Mouse (Mus musculus) myocyte (in vitro differentiated cells): Measurements from ENCODE around the gene Gnaq. TPM values are rescaled to one million over a fixed set of nuclear protein-coding genes. Genes with fewer than 3 reads are reported as not detected.
A peak's percentile ranks its signal among the peaks of the same experiment; 100 is the strongest.

Experiments
- H3K27me3 ChIP-seq: one replicate; pipeline ENCODE4 v1.6.1; 2011; ENCODE audit not compliant: control insufficient read depth, insufficient read depth, insufficient read length
- H3K36me3 ChIP-seq: one replicate; pipeline ENCODE4 v1.6.1; 2011; ENCODE audit not compliant: control insufficient read depth, insufficient read depth
- H3K4me2 ChIP-seq: one replicate; pipeline ENCODE4 v1.6.1; 2011; ENCODE audit warnings: low read depth, control low read depth
- H3K4me3 ChIP-seq: one replicate; pipeline ENCODE4 v1.5.1; 2011; ENCODE audit warnings: mild to moderate bottlenecking, control low read depth, moderate library complexity
- H3K79me2 ChIP-seq: one replicate; pipeline ENCODE4 v1.6.1; 2011; ENCODE audit not compliant: control insufficient read depth, insufficient read depth
- H3ac ChIP-seq: one replicate; pipeline ENCODE4 v1.6.1; 2011; ENCODE audit not compliant: control insufficient read depth, insufficient read length
- CEBPB ChIP-seq: IDR thresholded peaks from 2 replicates; pipeline ENCODE4 v1.6.1; 2011; ENCODE audit warnings: mild to moderate bottlenecking, moderate library complexity; ENCODE audit not compliant: poor library complexity, insufficient read depth, severe bottlenecking
- E2F4 ChIP-seq: IDR thresholded peaks from one replicate; pipeline ENCODE4 v1.6.1; 2011; ENCODE audit warnings: mild to moderate bottlenecking, control low read depth, moderate library complexity; ENCODE audit not compliant: insufficient read depth
- MAX ChIP-seq: IDR thresholded peaks from one replicate; pipeline ENCODE4 v1.6.1; 2011; ENCODE audit warnings: low read depth, mild to moderate bottlenecking, control low read depth
- MYOD1 ChIP-seq, 3 experiments: IDR thresholded peaks; one replicate each; pipeline ENCODE4 v1.6.1; 2011; ENCODE audit warnings: control low read depth in 2 of 3, low read depth in 2 of 3, mild to moderate bottlenecking in 2 of 3, moderate library complexity in 1 of 3; ENCODE audit not compliant: insufficient read length in 2 of 3, control insufficient read depth in 1 of 3
- MYOG ChIP-seq, 3 experiments: IDR thresholded peaks; one replicate each; pipeline ENCODE4 v1.6.1; 2011; ENCODE audit warnings: control low read depth in 2 of 3, low read depth in 2 of 3, mild to moderate bottlenecking in 2 of 3; ENCODE audit not compliant: insufficient read length in 2 of 3, control insufficient read depth in 1 of 3, insufficient read depth in 1 of 3
- POLR2A ChIP-seq: IDR thresholded peaks from one replicate; pipeline ENCODE4 v1.6.1; 2011; ENCODE audit warnings: low read depth, mild to moderate bottlenecking, control low read depth, moderate library complexity; ENCODE audit not compliant: insufficient read length
- POLR2AphosphoS2 ChIP-seq: IDR thresholded peaks from one replicate; pipeline ENCODE4 v1.6.1; 2011; ENCODE audit warnings: low read depth, control low read depth; ENCODE audit not compliant: insufficient read length
- REST ChIP-seq: IDR thresholded peaks from one replicate; pipeline ENCODE4 v1.6.1; 2011; ENCODE audit warnings: mild to moderate bottlenecking, control low read depth, moderate library complexity; ENCODE audit not compliant: insufficient read depth, insufficient read length
- SRF ChIP-seq: IDR thresholded peaks from one replicate; pipeline ENCODE4 v1.6.1; 2011; ENCODE audit warnings: low read depth; ENCODE audit not compliant: control insufficient read depth, insufficient read length
- TCF12 ChIP-seq: IDR thresholded peaks from one replicate; pipeline ENCODE4 v1.6.1; 2011; ENCODE audit warnings: mild to moderate bottlenecking, control low read depth; ENCODE audit not compliant: poor library complexity, insufficient read depth, severe bottlenecking
- TCF3 ChIP-seq: IDR thresholded peaks from one replicate; pipeline ENCODE4 v1.6.1; 2011; ENCODE audit warnings: low read depth, control low read depth; ENCODE audit not compliant: insufficient read length
- USF1 ChIP-seq: IDR thresholded peaks from one replicate; pipeline ENCODE4 v1.6.1; 2011; ENCODE audit warnings: low read depth, mild to moderate bottlenecking, control low read depth, moderate library complexity
- polyA plus RNA-seq: library from polyadenylated mRNA; unstranded; fragments of >200 nt; fragmentation: generic; extraction: Trizol; gene quantifications from one replicate; pipeline ENCODE4 v1.2.1, GENCODE M21; 2012; ENCODE audit warnings: missing spikeins

The Gnaq gene
- polyA plus RNA-seq, 1 experiment: 8.3 TPM

DNA sequence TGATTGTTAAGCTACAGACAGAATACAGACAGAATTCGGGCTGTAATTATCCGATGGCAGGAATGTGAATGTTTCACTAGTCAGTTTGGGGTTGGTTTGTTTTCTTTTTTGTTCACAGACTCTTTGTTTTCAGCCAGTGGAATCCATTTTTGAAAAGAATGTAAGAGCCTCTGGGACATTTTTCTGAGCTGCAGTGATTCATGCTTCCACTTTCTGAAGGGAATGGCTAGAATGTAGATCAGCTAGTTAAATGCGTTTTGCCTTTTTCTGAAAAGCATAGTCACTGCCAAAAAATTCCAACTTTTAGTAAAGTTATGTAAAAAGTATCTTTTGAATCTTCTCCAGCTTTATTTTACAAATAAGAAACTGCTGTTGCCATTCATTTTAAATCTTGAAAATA lies 118.3 kb downstream of the Gnaq start:
- Histone ChIP-seq H3K36me3 (no peaks in the 10 kb centered on the region), H3K79me2 (peaks cover 11% of the 10 kb centered on the region), H3K27me3 (no peaks in the 10 kb centered on the region), H3K4me2 (peak overlapping the region; percentile 31), H3ac (no peak overlapping the region), H3K4me3 (no peak overlapping the region)
- TF ChIP-seq POLR2AphosphoS2: no peak
- no peak for TF ChIP-seq POLR2A
- TF ChIP-seq REST: no peak
- TF ChIP-seq MYOD1 (IDR thresholded peaks at IDR 0.05; ENCODE audit: control insufficient read depth in 1 of 3, insufficient read length in 2 of 3, low read depth in 2 of 3): no peak
- TF ChIP-seq CEBPB: no peak
- TF ChIP-seq MAX: no peak

- no peak overlapping the region for H3ac ChIP-seq
- H3K79me2 ChIP-seq: peaks cover 6% of the 10 kb centered on the region
- no peaks in the 10 kb centered on the region for H3K36me3 ChIP-seq
- H3K27me3 ChIP-seq: no peaks in the 10 kb centered on the region
- no peak overlapping the region for H3K4me3 ChIP-seq
- TF ChIP-seq MAX (no peak), TCF3 (peak; percentile 92), USF1 (no peak), MYOD1 (IDR thresholded peaks at IDR 0.05; ENCODE audit: control insufficient read depth in 1 of 3, insufficient read length in 2 of 3, low read depth in 2 of 3) (peak in 2 of 3 experiments; percentile 96 to 98), REST (no peak), POLR2A (no peak), TCF12 (peak; percentile 96), MYOG (IDR thresholded peaks at IDR 0.05; ENCODE audit: control insufficient read depth in 1 of 3, insufficient read depth in 1 of 3, insufficient read length in 2 of 3, low read depth in 2 of 3) (peak; percentile 51 to 94 (median 93)), CEBPB (no peak), E2F4 (no peak), POLR2AphosphoS2 (no peak), SRF (no peak)
- H3K4me2 ChIP-seq: peak overlapping the region; percentile 31
Observed at GRCm38 (mm10) chr19:16251819-16252218, 119.2 kb downstream of the Gnaq start.

DNA sequence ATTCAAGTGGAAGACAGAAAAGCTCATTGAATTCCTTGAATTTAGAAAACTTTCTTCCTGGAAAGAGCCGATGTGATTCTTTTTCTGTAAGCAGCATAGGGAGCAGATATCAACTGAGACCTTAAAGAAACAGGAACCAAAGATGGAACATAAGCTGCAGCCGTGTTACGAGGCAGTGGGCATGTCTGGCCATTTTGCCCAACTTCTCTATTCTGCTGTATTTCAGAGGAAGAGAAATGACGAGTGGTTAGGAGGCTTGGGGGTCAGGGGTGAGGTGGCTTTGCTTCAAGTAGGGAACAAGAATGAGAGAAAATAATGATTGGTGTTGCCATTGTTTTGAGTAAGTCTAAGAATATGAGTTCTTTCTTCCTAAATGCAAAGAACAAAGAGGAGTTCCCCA lies 120.1 kb downstream of the Gnaq start:
- H3K4me2 ChIP-seq: no peak overlapping the region
- no peak for TF ChIP-seq TCF3
- TF ChIP-seq USF1: no peak
- TF ChIP-seq E2F4: no peak
- TF ChIP-seq CEBPB: no peak
- no peak overlapping the region for H3ac ChIP-seq

DNA sequence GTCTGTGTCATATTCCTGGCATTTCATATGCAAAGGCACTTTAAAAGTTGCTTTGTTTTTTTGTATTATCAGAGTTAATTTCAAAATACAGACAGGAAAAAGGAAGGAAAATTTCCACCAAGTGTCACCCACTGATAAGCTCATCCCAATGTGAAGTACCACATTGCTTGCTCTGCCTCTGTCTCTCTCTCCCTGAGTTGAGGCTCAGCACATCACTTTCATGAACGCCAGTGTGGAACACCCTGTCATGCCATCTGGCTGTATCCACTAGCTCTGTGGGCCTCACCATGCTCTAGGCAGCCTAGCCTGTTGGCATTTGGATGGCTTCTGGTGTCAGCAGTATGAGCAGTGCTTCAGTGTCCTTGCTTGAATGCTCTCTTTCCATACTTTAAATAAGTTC lies 122.2 kb downstream of the Gnaq start:
- peaks cover 6% of the 10 kb centered on the region for H3K79me2 ChIP-seq
- H3ac ChIP-seq: no peak overlapping the region
- no peak overlapping the region for H3K4me2 ChIP-seq
- no peaks in the 10 kb centered on the region for H3K36me3 ChIP-seq
- no peak for TF ChIP-seq SRF
- no peak overlapping the region for H3K4me3 ChIP-seq
- no peaks in the 10 kb centered on the region for H3K27me3 ChIP-seq

More for the DNA sequence above, 120.1 kb downstream of the Gnaq start:
- H3K79me2 ChIP-seq: peaks cover 6% of the 10 kb centered on the region
- H3K27me3 ChIP-seq: no peaks in the 10 kb centered on the region
- no peak overlapping the region for H3K4me3 ChIP-seq
- no peaks in the 10 kb centered on the region for H3K36me3 ChIP-seq

DNA sequence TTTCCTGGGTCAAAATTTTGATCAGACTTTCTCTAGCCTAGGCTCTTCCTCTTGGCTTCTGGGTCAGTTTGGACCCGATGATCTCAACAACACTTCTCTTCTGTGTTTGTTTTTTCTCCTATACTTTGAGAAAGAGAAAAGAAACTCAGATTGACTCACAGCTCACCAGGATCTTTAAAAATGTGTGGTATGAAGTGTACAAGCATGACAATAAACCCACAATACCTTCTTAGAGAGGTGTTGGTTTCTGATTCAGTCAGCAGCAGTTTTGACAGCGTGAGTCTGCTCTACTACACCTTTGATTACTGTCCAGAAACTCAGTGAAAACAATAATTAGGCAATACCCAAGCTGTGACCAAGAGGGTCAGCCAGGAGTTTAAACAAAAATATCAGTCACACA lies 122.7 kb downstream of the Gnaq start:
- no peaks in the 10 kb centered on the region for H3K36me3 ChIP-seq
- H3K4me3 ChIP-seq: no peak overlapping the region
- H3ac ChIP-seq: no peak overlapping the region
- H3K4me2 ChIP-seq: no peak overlapping the region
- TF ChIP-seq TCF12 (no peak), TCF3 (no peak), MYOD1 (IDR thresholded peaks at IDR 0.05; ENCODE audit: control insufficient read depth in 1 of 3, insufficient read length in 2 of 3, low read depth in 2 of 3) (no peak), E2F4 (no peak), MYOG (IDR thresholded peaks at IDR 0.05; ENCODE audit: control insufficient read depth in 1 of 3, insufficient read depth in 1 of 3, insufficient read length in 2 of 3, low read depth in 2 of 3) (no peak)
- H3K27me3 ChIP-seq: no peaks in the 10 kb centered on the region
- peaks cover 6% of the 10 kb centered on the region for H3K79me2 ChIP-seq

DNA sequence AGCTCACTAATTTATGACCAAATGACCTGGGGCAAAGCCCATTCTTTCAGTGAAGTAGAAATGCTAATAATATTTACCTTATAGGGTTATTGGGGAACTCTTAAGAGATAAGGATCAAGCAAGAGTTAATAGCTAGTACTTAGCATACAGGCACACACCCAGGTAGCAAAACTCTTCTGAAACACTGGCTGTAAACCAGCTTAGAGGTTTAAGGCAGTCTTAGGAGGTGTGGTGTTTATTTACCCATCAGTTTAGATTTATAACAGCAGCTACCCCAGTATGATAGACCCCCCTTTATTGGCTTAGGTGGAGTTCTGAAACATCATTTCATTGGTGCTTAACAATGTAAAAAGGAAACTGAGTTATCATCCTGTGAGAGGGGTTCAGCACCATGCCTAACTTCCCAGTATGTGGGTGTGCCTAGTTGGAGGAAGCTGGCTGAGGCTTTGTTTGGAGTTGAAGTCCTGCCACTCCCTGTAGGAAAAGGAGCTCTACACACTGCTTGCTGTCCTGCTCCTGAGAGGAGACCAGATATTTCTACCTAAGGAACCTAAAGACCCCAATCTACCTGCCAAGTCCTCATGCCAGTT lies 126.2 kb downstream of the Gnaq start:
- no peak overlapping the region for H3ac ChIP-seq
- H3K27me3 ChIP-seq: no peaks in the 10 kb centered on the region
- no peak overlapping the region for H3K4me2 ChIP-seq
- no peak overlapping the region for H3K4me3 ChIP-seq
- H3K36me3 ChIP-seq: no peaks in the 10 kb centered on the region
- H3K79me2 ChIP-seq: no peaks in the 10 kb centered on the region
- TF ChIP-seq POLR2A (no peak), TCF12 (no peak), MYOD1 (IDR thresholded peaks at IDR 0.05; ENCODE audit: control insufficient read depth in 1 of 3, insufficient read length in 2 of 3, low read depth in 2 of 3) (no peak), E2F4 (no peak), CEBPB (no peak), TCF3 (no peak), MAX (no peak), POLR2AphosphoS2 (no peak), MYOG (IDR thresholded peaks at IDR 0.05; ENCODE audit: control insufficient read depth in 1 of 3, insufficient read depth in 1 of 3, insufficient read length in 2 of 3, low read depth in 2 of 3) (no peak), SRF (no peak), REST (no peak), USF1 (no peak)
